In the genomic region with DNA sequence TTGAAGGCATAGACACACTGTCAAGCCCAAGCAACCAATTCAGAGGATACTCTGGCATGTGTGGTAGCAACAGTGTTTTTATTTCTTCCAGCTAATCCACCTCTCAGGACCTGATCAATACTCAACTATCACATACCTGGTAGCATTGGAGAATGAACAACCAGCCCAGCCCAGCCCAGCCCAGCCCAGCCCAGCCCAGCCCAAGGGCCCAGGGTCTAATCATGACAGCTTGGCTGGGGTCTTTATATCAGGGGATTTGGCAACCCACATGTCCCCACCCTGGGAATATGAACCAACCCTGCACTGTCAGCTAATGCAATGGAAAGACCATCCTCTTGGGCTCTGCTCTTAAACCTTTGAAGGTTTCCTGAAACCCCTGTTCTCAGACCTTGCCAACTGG, we compare ENCODE assay signal across 28 mouse cellular contexts. TPM values are rescaled to one million over a fixed set of nuclear protein-coding genes. Genes with fewer than 3 reads are reported as not detected.
DNase-seq lines count a peak whose midpoint lies in the region; ATAC-seq lines count a peak whose summit lies in the region.
"Had no signal": no experiment of that assay in that cellular context is flagged by ENCODE, and none has a peak within 500 bp of the region (broad histone marks: within the 10 kb centered on the region; RNA-seq: fewer than 3 reads in every experiment).

No protein-coding gene starts in this region.

- H3K9ac ChIP-seq in kidney, embryonic 14.5 days (ENCODE audit: low read depth, low read length), result no peak overlapping the region
- no peak overlapping the region for H3K9ac ChIP-seq in intestine, embryonic 16.5 days (ENCODE audit: low read depth, low read length)
- no peak overlapping the region for H3K9ac ChIP-seq in midbrain, embryonic 11.5 days (ENCODE audit: low read length)
- H3K9ac ChIP-seq: embryonic facial prominence, embryonic 13.5 days; embryonic facial prominence, embryonic 15.5 days; forebrain, embryonic 12.5 days had no signal

- peak; percentile 37 for DNase-seq in heart, adult 11 months
- no peak for DNase-seq in heart, adult 18-20 months
- peak; percentile 15 for DNase-seq in kidney, postnatal 14 days
- DNase-seq in cerebellum, postnatal 4 days (ENCODE audit: low spot score in 2 of 2), result no peak
- DNase-seq in midbrain, embryonic 11.5 days (ENCODE audit: low spot score, missing footprints), result no peak
- DNase-seq: adrenal gland, adult 8-10 months; adrenal gland, postnatal 14 days; adrenal gland, postnatal 36 days; B cell, adult 2 months; cerebellum, adult 11-12 months; cerebellum, adult 2 months; cerebellum, adult 9-10 months; cerebellum, postnatal 10 days; cerebellum, postnatal 25 days; embryo, embryonic 11 days had no signal

- no peaks in the 10 kb centered on the region for H3K27me3 ChIP-seq in kidney, embryonic 14.5 days (ENCODE audit: control insufficient read depth, insufficient read depth, low read length)
- no peaks in the 10 kb centered on the region for H3K27me3 ChIP-seq in intestine, embryonic 16.5 days (replicated peaks; ENCODE audit: control insufficient read depth, insufficient read depth, low read length)
- no peaks in the 10 kb centered on the region for H3K27me3 ChIP-seq in midbrain, embryonic 11.5 days (ENCODE audit: control insufficient read depth, insufficient read depth, low read length)
- H3K27me3 ChIP-seq: CH12.LX; embryonic facial prominence, embryonic 13.5 days; embryonic facial prominence, embryonic 15.5 days; forebrain, embryonic 12.5 days; Patski had no signal

- H3K4me1 ChIP-seq in kidney, embryonic 14.5 days (ENCODE audit: control insufficient read depth, insufficient read depth, low read length), result no peaks in the 10 kb centered on the region
- H3K4me1 ChIP-seq in intestine, embryonic 16.5 days (ENCODE audit: control insufficient read depth, insufficient read depth, low read length), result no peaks in the 10 kb centered on the region
- no peaks in the 10 kb centered on the region for H3K4me1 ChIP-seq in midbrain, embryonic 11.5 days (ENCODE audit: control insufficient read depth, insufficient read depth, low read length)
- H3K4me1 ChIP-seq: embryonic facial prominence, embryonic 15.5 days; forebrain, embryonic 10.5 days; forebrain, embryonic 12.5 days had no signal

- H3K4me2 ChIP-seq in kidney, embryonic 14.5 days (replicated peaks; ENCODE audit: low read depth, low read length), result no peak overlapping the region
- no peak overlapping the region for H3K4me2 ChIP-seq in intestine, embryonic 16.5 days (ENCODE audit: low read depth, low read length)
- no peak overlapping the region for H3K4me2 ChIP-seq in midbrain, embryonic 11.5 days
- H3K4me2 ChIP-seq: embryonic facial prominence, embryonic 13.5 days; embryonic facial prominence, embryonic 15.5 days; forebrain, embryonic 12.5 days had no signal

- no peak overlapping the region for H3K27ac ChIP-seq in kidney, embryonic 14.5 days (ENCODE audit: low read depth, low read length)
- no peak overlapping the region for H3K27ac ChIP-seq in intestine, embryonic 16.5 days (ENCODE audit: low read length)
- H3K27ac ChIP-seq in midbrain, embryonic 11.5 days (ENCODE audit: low read depth, low read length), result no peak overlapping the region
- H3K27ac ChIP-seq: embryonic facial prominence, embryonic 13.5 days; embryonic facial prominence, embryonic 15.5 days; forebrain, embryonic 10.5 days; forebrain, embryonic 12.5 days had no signal

- ATAC-seq in kidney, embryonic 14.5 days (ENCODE audit: low FRiP score, low TSS enrichment), result no peak
- 0 out of 2 replicates have a peak, but pooled peaks have one; percentile 23 for ATAC-seq in intestine, embryonic 16.5 days
- no peak for ATAC-seq in midbrain, embryonic 11.5 days (ENCODE audit: low FRiP score)
- ATAC-seq: activated CD4-positive, CD25-positive, alpha-beta regulatory T cell, adult 4 months; CD4-positive, CD25-positive, alpha-beta regulatory T cell, adult 4 months; forebrain, embryonic 14.5 days; Patski had no signal

- no peaks in the 10 kb centered on the region for H3K36me3 ChIP-seq in kidney, embryonic 14.5 days (ENCODE audit: control insufficient read depth, insufficient read depth, low read length)
- no peaks in the 10 kb centered on the region for H3K36me3 ChIP-seq in intestine, embryonic 16.5 days (ENCODE audit: control insufficient read depth, insufficient read depth, low read length)
- no peaks in the 10 kb centered on the region for H3K36me3 ChIP-seq in midbrain, embryonic 11.5 days (ENCODE audit: control insufficient read depth, insufficient read depth, low read length)
- H3K36me3 ChIP-seq: embryonic facial prominence, embryonic 13.5 days; embryonic facial prominence, embryonic 15.5 days; forebrain, embryonic 10.5 days; forebrain, embryonic 12.5 days; G1E had no signal

- no peak overlapping the region for H3K4me3 ChIP-seq in kidney, embryonic 14.5 days (ENCODE audit: low read length)
- no peak overlapping the region for H3K4me3 ChIP-seq in intestine, embryonic 16.5 days (ENCODE audit: low read length)
- H3K4me3 ChIP-seq in midbrain, embryonic 11.5 days (ENCODE audit: low read depth, low read length), result no peak overlapping the region
- H3K4me3 ChIP-seq: embryonic facial prominence, embryonic 13.5 days; embryonic facial prominence, embryonic 15.5 days; erythroblast, embryonic 14.5 days; forebrain, embryonic 10.5 days; forebrain, embryonic 12.5 days had no signal

- no peaks in the 10 kb centered on the region for H3K9me3 ChIP-seq in kidney, embryonic 14.5 days (ENCODE audit: control insufficient read depth, low read length)
- no peaks in the 10 kb centered on the region for H3K9me3 ChIP-seq in intestine, embryonic 16.5 days (ENCODE audit: control insufficient read depth, low read length)
- no peaks in the 10 kb centered on the region for H3K9me3 ChIP-seq in midbrain, embryonic 11.5 days (ENCODE audit: control insufficient read depth, low read length)
- H3K9me3 ChIP-seq: embryonic facial prominence, embryonic 13.5 days; embryonic facial prominence, embryonic 15.5 days; forebrain, embryonic 10.5 days; forebrain, embryonic 12.5 days; G1E had no signal

RNA-seq across cellular contexts. Expression of a gene that starts 42.9 kb away (rescaled TPM):
- 100 to 1,000 TPM; 940 to 953 TPM for total RNA-seq in heart, adult 18-20 months (2021)
- 9.7 and 16.1 TPM in 2 replicates for polyA plus RNA-seq in kidney, embryonic 14.5 days (2014; fragmentation: Nextera tagmentation; extraction: Ambion mirVana)
- polyA plus RNA-seq in intestine, embryonic 16.5 days (2015; fragmentation: Nextera tagmentation; extraction: Ambion mirVana), result 48.3 and 56.0 TPM in 2 replicates
- 9.0 and 9.6 TPM in 2 replicates for polyA plus RNA-seq in midbrain, embryonic 11.5 days (2014; fragmentation: Nextera tagmentation; extraction: Ambion mirVana)

Comparison
In these comparisons a context has a peak if more than half of its experiments do, and no peak if none do; other contexts are left out.
1. DNase-seq: peak in heart, adult 11 months (single experiment) and kidney, postnatal 14 days (single experiment); none in heart, adult 18-20 months (0 of 2), cerebellum, postnatal 4 days (0 of 2) and midbrain, embryonic 11.5 days (single experiment).